8 mouse cellular contexts compared by ENCODE assay signal in genomic region chr16:45967471-45967870, GRCm38 (mm10). TPM values are rescaled to one million over a fixed set of nuclear protein-coding genes. Genes with fewer than 3 reads are reported as not detected.
DNase-seq lines count a peak whose midpoint lies in the region; ATAC-seq and TF ChIP-seq lines count a peak whose summit lies in the region.

No protein-coding gene starts in this region.

- peak; percentile 96 for ATAC-seq in frontal cortex, adult (ENCODE audit: low TSS enrichment)
- peak; percentile 81 for ATAC-seq in hindbrain, embryonic 11.5 days (ENCODE audit: low FRiP score)
- peak; percentile 87 for ATAC-seq in lung, postnatal 0 days

- H3K9ac ChIP-seq in hindbrain, embryonic 11.5 days (ENCODE audit: low read depth, low read length) = no peak overlapping the region
- no peak overlapping the region for H3K9ac ChIP-seq in lung, postnatal 0 days (replicated peaks; ENCODE audit: low read depth)

- no peak overlapping the region for H3K27ac ChIP-seq in hindbrain, embryonic 11.5 days (ENCODE audit: low read depth, low read length)
- H3K27ac ChIP-seq in lung, postnatal 0 days (ENCODE audit: low read length) = 0 out of 2 replicates have a peak overlapping the region, but pooled peaks have one; percentile 7

- peak; percentile 97 for TF ChIP-seq CTCF in lung, postnatal 0 days (IDR thresholded peaks at IDR 0.05)

- H3K36me3 ChIP-seq in hindbrain, embryonic 11.5 days (ENCODE audit: control insufficient read depth, insufficient read depth, low read length) = no peaks in the 10 kb centered on the region
- no peaks in the 10 kb centered on the region for H3K36me3 ChIP-seq in lung, postnatal 0 days (ENCODE audit: insufficient read depth, low read length)

- H3K27me3 ChIP-seq in hindbrain, embryonic 11.5 days (ENCODE audit: control insufficient read depth, insufficient read depth, low read length) = no peaks in the 10 kb centered on the region
- no peaks in the 10 kb centered on the region for H3K27me3 ChIP-seq in lung, postnatal 0 days (replicated peaks; ENCODE audit: insufficient read depth, low read length)

- H3K4me3 ChIP-seq in hindbrain, embryonic 11.5 days (ENCODE audit: low read depth, low read length) = no peak overlapping the region
- no peak overlapping the region for H3K4me3 ChIP-seq in lung, postnatal 0 days (ENCODE audit: low read depth, low read length)

- TF ChIP-seq EP300 in lung, postnatal 0 days (IDR thresholded peaks at IDR 0.05) = peak; percentile 30; the same call in 1 of the 2 replicates

- H3K4me2 ChIP-seq in hindbrain, embryonic 11.5 days (replicated peaks; ENCODE audit: low read depth, low read length) = no peak overlapping the region
- H3K4me2 ChIP-seq in lung, postnatal 0 days (replicated peaks; ENCODE audit: low read depth, low read length) = no peak overlapping the region; the same call in 1 of the 2 replicates

- WGBS in hindbrain, embryonic 11.5 days = 18% methylated on average over 7 of the region's 7 CpGs
- WGBS in lung, postnatal 0 days = 7% methylated on average over 7 of the region's 7 CpGs

- H3K4me1 ChIP-seq in hindbrain, embryonic 11.5 days (replicated peaks; ENCODE audit: control insufficient read depth, insufficient read depth, low read length) = no peaks in the 10 kb centered on the region
- H3K4me1 ChIP-seq in lung, postnatal 0 days (ENCODE audit: insufficient read depth, low read depth, low read length) = peaks cover 5% of the 10 kb centered on the region; the same call in 1 of the 2 replicates

- H3K9me3 ChIP-seq in hindbrain, embryonic 11.5 days (ENCODE audit: control insufficient read depth, low read length) = no peaks in the 10 kb centered on the region
- no peaks in the 10 kb centered on the region for H3K9me3 ChIP-seq in lung, postnatal 0 days (ENCODE audit: low read length)

- DNase-seq in MEL-GATA-1-ER (ENCODE audit: extremely low read depth, low read depth) = peak; percentile 27
- peak; percentile 71 to 80 for DNase-seq in cerebellum, adult 18-20 months
- peak; percentile 85 for DNase-seq in hindbrain, embryonic 11.5 days (ENCODE audit: low spot score)
- DNase-seq in layer of hippocampus, adult 9-10 months (ENCODE audit: low spot score) = peak; percentile 55
- peak; percentile 92 for DNase-seq in lung, postnatal 0 days (ENCODE audit: low spot score)
- DNase-seq in retina, adult 2 months (ENCODE audit: low read depth, low spot score) = peak; percentile 51
- DNase-seq in thymus, postnatal 4 days = peak; percentile 77

RNA-seq across cellular contexts. Expression of gene Phldb2, which starts 14.1 kb away (rescaled TPM):
- 25.9 and 31.5 TPM in 2 replicates for polyA plus RNA-seq in hindbrain, embryonic 11.5 days (2014; fragmentation: Nextera tagmentation; extraction: Ambion mirVana)
- 54.2 and 66.7 TPM in 2 replicates for polyA plus RNA-seq in lung, postnatal 0 days (2015; fragmentation: Nextera tagmentation; extraction: Ambion mirVana)

RNA-seq across cellular contexts. Expression of gene Plcxd2, which starts 42.5 kb away (rescaled TPM):
- 3.9 and 4.3 TPM in 2 replicates for polyA plus RNA-seq in hindbrain, embryonic 11.5 days (2014; fragmentation: Nextera tagmentation; extraction: Ambion mirVana)
- 0.15 and 0.20 TPM in 2 replicates for polyA plus RNA-seq in lung, postnatal 0 days (2015; fragmentation: Nextera tagmentation; extraction: Ambion mirVana)

Comparison
In these comparisons a context has a peak if more than half of its experiments do, and no peak if none do; other contexts are left out.
1. DNase-seq: peak in every context shown above with its lines; median percentile 92 in lung, postnatal 0 days; 85 in hindbrain, embryonic 11.5 days; 77 in thymus, postnatal 4 days; 76 in cerebellum, adult 18-20 months; 55 in layer of hippocampus, adult 9-10 months; 51 in retina, adult 2 months; 27 in MEL-GATA-1-ER.